Mouse (Mus musculus) CD4-positive helper T cell, adult 2 months (primary cell): ENCODE measurements around the gene 2410002F23Rik.
"Not testable (repeated sequence)": the region's sequence is repeated elsewhere in the genome, so short reads cannot be mapped to it uniquely, and the experiment has no call there.

Source experiments
- DNase-seq: peaks from one replicate; pipeline ENCODE4 v3.0.0-alpha.2; 2012; ENCODE audit warnings: low read depth, missing footprints, low spot score

2410002F23Rik gene

DNA sequence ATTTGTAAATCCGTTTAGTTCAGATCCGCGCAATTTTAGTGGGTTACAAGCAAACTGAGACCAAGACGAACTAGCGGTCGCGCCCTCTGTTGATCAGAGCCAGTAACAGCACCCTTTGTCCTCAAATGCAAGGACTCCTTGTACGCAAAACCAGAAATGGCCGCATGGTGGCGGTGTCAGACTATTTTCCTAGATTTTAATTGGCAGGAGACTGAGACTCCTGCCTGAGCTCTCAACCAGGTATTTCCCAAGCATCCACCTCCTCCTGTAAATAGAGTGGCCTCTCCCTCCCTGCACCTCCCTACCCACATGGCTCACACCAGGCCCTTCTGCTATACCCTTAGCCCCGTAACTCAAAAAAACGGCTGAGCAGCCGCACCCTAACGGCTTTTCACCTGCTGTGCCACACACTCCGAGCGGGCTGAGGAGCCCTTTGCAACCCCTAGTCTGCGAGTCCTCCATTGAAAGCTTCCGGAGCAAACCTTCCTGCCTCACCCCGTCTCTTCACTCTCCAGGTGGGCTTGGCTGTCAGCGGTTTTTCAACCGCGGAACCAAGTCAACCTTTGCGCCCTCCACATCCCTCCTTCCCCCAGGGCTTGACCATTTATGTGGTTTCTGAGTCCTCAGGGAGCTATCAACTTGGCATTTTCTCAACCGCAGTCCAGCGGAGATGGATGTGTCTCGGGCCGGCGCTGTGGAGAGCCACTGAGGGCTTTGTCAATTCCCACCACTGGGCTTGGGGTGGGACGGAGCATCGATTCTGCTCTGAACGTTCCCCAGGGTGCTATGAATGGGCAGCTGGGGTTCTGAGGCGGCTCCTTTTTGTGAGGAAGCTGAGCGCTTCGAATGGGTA, 16.5 kb downstream of the 2410002F23Rik start:
- peak; percentile 88 for DNase-seq

GRCm38 (mm10) chr7:44268117-44268516, 21.6 kb downstream of the 2410002F23Rik start:
- DNase-seq, result no peak

DNA sequence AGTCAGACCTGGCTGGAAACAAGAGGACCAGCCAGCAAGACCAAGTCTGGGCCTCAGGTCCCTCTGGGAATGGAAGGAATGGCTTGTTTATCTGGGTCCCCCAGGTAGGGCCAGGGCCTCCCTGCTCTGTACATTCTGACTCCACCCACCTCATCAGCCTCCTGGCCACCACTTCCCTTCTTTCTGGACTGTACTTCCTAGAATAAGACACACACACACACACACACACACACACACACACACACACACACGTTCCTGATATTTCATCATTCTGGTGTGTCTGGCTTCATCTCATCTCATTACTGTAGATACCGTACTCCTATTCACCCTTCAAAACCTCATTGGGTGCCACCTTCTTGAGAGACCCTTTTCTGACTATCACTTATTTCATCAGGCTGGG, 22.9 kb downstream of the 2410002F23Rik start:
- DNase-seq, result no peak

DNA sequence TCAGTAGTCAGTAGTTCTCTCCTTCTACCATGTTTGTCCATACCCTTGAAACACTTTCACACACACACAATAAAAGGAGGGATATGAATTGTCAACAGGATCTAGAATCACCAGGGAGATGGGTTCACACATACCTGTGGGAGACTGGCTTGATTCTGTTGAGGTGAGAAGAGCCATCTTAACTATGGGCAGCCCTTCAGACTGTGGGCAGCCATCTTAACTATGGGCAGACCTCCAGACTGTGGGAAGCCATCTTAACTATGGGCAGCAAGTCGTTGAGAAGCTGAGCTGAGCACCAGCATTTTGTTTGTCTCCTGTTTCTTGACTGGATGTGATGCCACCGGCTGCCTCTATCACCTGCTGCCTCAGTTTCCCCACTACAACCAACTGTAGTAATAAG, 24.8 kb downstream of the 2410002F23Rik start:
- DNase-seq, result peak; percentile 25

DNA sequence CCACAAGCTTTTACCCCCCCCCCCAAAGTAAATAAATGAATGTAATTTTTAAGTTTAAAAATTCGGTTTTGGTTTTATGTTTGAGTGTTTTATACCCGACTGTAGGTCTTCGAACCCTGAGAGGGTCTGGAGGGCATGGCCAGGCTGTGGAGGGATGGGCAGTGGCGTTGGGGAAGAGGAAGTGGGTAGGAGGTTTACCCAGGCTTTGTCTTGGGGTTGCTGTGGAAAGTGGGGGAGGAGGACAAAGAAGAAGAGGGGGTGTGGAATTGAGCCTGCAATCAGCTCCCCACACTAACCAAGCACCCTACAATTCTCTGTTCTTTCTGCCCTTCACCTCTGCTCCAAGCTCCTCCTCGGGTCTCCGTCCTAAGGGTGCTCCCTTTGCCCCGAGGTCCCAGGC, 26.0 kb downstream of the 2410002F23Rik start:
- no peak for DNase-seq

- DNase-seq, result no peak
Measured at GRCm38 (mm10) chr7:44273446-44273845, 26.9 kb downstream of the 2410002F23Rik start.

DNA sequence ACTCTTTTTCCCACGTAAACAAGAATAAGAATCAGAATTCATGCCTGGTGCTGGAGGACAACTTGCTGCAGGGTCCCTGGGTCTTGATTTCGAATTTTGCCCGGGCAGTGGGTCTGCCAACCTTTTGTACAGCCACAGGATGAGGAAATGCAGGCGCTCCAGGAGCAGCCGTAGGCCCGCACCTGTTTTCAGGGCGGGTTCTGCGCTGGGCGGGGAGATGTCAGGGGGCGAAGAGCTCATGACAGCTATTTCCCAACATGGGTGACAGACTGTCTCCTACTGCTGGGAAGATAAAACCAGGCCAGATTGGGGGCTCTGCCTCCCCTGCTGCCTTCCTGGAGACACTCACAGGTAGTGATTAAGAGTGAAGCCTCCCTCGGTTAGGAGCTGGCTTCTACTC, 27.6 kb downstream of the 2410002F23Rik start:
- DNase-seq, result no peak

DNA sequence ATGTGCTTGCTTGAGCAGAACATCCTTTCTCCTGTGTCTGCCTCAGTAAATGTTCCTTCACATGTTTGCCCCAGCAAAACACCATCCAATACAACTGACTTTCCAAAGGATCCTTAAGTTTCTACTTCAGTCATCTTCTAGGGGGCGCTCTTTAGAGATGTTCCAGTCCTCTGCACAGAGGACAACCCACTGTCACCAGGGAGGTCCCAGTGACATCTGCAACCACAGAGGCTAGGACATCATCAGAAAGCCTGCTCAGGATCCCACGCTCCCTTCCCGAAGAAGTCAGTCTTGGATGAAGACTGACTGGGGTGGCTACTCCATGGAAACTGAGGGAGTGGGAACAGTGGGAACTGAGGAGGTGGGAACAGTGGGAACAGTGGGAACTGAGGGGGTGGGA, 29.0 kb downstream of the 2410002F23Rik start:
- no peak for DNase-seq

GRCm38 (mm10) chr7:44276461-44277249, 30.1 kb downstream of the 2410002F23Rik start:
- DNase-seq, result no peak

- DNase-seq, result peak; percentile 36
Measured at GRCm38 (mm10) chr7:44277250-44277622, 30.7 kb downstream of the 2410002F23Rik start.

GRCm38 (mm10) chr7:44280959-44281358, 34.4 kb downstream of the 2410002F23Rik start:
- DNase-seq, result no peak

DNA sequence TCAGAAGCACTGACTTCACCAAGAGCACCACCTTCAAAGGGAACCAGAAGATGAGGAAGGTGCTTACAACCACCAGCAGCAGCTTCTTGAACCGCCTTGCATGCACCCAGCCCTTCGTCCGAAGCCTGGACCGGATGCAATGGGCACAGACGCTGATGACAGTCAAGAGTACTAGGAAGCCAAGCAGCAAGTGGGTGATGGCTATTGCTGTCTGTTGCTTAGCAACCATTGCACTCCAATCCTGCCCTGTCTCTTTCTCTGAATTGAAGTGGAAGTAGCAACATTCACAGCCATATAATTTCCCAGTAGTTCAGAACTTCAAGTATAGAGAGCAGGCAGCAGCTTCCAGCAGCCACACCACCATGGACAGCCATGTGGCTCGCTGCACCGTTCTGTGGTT, 35.1 kb downstream of the 2410002F23Rik start:
- DNase-seq, result no peak

DNA sequence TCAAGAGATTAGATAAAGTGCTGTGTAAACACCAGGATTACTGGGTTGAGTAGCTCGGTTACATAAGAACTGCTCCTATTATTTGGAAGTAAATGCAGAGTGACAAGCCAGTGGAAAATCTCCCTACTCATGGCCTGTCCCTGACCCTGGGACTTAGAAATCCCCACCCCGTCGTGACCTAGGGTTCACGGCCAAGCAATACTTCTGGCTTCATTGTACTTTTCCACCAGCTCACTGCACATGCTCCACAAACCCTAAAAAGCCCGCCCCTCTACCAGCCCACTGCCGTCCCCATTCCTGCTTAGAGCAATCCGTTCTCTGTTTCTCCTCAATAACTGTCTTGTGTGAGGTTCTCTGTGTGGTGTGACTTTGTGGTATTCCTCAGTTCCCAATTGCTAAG, 41.2 kb downstream of the 2410002F23Rik start:
- DNase-seq, result no peak

DNA sequence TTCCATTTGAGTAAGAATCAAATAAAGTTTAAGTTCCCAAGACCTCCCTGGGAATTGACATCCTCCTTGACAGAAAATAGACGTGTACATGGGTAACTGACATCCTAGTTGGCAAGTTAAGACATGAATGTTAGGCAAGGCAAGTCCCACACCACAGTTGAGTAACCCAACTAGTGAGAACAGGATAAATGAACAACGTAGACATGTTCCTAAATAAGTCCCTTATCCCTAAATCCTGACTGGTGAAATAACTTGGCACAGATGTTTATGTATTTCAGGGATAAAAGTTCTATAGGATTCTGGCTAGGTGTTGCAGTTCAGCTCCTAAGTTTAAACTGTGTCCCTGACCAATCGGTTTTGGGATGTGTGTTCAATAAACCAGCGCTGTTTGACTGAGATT, 44.5 kb downstream of the 2410002F23Rik start:
- no peak for DNase-seq

DNA sequence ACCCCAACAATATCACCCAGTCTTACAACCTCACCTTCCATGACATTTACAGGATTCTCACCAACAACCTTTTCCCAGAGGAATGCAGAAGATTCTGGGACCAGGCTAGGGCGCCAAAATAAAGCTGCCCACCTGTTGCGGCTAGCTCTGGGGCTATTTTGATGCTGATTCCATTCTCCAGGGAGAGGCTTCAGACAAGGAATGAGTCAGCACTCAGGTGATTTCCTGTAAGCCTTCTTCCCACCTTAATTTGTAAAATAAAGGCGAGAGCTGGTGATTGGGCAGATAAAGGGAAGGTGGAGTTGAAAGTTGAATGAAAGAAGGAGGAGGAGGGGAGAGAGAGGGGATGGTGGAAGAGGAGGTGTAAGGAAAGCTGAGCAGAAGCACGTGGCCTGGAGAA, 44.9 kb downstream of the 2410002F23Rik start:
- no peak for DNase-seq

- DNase-seq, result not testable (repeated sequence)
Measured at GRCm38 (mm10) chr7:44297501-44297900, 51.0 kb downstream of the 2410002F23Rik start.
